Mouse (Mus musculus) layer of hippocampus, postnatal 14 days (tissue): ENCODE data around the gene Gpr152. TPM values are rescaled to one million over a fixed set of nuclear protein-coding genes. Genes with fewer than 3 reads are reported as not detected.
A peak's percentile ranks its signal among the peaks of the same experiment; 100 is the strongest.

Experiments
- DNase-seq, 2 experiments: peaks; one replicate each; pipeline ENCODE4 v3.0.0; 2021 to 2022; ENCODE audit warnings: low spot score in 2 of 2, mixed read lengths in 1 of 2
- long read RNA-seq, 2 experiments: library from polyadenylated mRNA; stranded (forward); transcript quantifications; one replicate each; pipeline ENCODE4 v2.0.0; 2021
- total RNA-seq, 2 experiments: library from RNA; stranded (reverse); gene quantifications; 2 replicates each; pipeline ENCODE4 v1.2.3; 2021

Gene Gpr152
- not detected for total RNA-seq
- long read RNA-seq, experiment 1, result 0 reads
- long read RNA-seq, experiment 2, result 0 reads

GRCm38 (mm10) chr19:4139446-4139845, at the start of gene Gpr152:
Gpr152 (plus strand) TSS chr19:4139787.
- no peak for DNase-seq

DNA sequence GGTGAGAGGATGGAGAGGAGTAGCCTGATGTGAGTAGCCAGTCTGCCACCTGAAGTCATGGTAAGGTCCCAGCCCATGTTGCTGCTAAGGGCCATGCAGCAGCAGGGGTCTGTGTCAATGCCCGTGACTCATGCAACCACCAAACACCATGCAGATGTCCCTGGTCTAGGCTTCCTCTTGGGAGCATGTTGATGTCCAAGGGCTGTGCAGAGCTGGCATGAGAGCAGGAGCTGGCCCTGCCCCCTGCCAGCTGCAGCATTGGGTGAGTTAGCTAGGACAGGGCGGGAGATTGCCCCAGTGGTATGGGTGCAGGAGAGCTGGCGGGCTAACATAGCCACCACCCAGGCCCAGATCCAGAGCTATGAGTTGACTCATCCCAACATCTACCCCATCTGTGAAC, 49.1 kb upstream of the Gpr152 start:
- no peak for DNase-seq

DNA sequence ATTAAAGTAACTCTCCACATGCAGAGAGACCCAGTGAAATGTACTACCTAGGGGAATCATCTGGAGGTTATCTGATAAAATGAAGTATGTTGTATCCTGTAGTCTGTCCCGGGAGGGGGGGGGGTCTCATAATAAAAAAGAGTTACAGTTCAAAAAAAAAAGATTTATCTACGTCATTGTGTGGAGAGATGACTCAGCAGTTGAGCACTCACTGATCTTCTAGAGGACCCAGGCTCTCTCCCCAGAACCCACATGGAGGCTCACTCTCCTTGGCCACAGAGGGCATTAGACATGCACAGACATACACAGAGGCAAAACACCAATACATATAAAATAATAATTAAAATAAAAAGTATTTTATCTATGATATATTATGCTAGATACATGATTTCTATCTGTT, 48.2 kb upstream of the Gpr152 start:
- no peak for DNase-seq

GRCm38 (mm10) chr19:4092750-4093149, 46.8 kb upstream of the Gpr152 start:
- no peak for DNase-seq

GRCm38 (mm10) chr19:4093772-4094171, 45.8 kb upstream of the Gpr152 start:
- no peak for DNase-seq

- DNase-seq, result no peak
Measured at GRCm38 (mm10) chr19:4094348-4094747, 45.2 kb upstream of the Gpr152 start.

DNA sequence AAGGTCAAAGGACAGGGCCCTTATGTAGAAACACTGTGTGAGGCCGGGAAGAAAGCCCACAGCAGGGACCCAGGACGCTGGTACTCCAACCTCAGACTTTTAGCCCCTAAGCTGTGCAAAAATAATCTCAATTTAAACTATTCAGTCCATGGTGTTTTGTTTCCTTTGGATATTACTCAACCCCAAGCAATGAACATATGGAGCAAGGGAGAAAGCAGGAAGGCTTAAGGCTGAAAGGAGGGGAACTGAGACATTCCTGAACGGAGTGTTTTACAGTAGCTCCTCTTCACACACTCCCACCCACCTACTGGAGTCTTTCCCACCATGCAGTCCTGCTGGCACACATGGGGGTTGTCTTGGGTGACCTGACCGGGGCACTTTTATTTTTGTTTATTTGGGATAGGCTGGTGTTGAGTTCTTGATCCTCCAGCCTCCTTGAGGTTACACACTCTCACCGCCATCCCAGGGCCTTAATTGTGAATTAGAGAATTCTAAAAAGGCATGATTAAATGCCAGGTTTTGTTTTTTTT, 44.7 kb upstream of the Gpr152 start:
- DNase-seq, result no peak

DNA sequence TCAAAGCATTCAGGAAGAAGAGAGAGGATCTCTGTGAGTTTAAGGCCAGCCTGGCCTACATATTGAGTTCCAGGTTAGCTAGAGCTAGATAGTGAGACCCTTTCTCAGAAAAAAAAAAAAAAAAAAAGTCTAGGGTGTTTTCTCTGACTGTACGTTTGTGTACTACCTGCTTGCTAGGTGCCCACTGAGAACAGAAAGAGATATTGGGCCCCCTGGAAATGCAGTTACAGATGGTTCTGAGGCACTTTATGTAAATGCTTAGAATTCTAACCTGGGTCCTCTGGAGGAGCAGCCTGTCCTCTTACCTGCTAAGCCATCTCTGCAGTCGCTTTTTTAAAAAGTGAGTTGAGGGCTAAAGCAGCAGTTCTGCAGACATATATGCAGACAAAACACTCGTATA, 43.8 kb upstream of the Gpr152 start:
- no peak for DNase-seq

GRCm38 (mm10) chr19:4096642-4097440, 42.7 kb upstream of the Gpr152 start, which contains the start of gene Cdk2ap2:
Cdk2ap2 (plus strand) TSS chr19:4097182.
- DNase-seq, result peak; percentile 99 to 100

- no peak for DNase-seq
Measured at GRCm38 (mm10) chr19:4097441-4097825, 42.2 kb upstream of the Gpr152 start.

- DNase-seq, result no peak
Measured at GRCm38 (mm10) chr19:4098426-4098825, 41.2 kb upstream of the Gpr152 start.

DNA sequence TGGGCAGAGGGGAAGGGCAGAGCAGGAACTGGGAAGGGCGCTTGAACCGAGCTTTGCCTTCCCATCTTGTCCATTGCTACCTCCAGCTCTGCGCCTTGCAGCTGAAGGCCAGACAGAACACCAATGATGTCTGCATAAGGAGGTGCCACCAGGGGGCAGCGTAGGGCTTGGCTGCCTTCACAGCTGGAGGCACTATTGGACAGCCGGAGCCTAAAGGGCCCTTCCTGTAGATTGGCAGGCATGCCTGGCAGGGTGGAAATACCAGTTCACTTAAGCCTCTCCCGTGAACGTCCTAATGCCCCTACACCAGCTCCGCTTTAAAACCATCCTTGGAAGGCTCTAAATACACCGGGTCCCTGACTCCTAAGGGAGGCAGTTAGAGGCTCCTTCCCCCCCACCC, 40.5 kb upstream of the Gpr152 start:
- DNase-seq, result peak; percentile 86 to 90

DNA sequence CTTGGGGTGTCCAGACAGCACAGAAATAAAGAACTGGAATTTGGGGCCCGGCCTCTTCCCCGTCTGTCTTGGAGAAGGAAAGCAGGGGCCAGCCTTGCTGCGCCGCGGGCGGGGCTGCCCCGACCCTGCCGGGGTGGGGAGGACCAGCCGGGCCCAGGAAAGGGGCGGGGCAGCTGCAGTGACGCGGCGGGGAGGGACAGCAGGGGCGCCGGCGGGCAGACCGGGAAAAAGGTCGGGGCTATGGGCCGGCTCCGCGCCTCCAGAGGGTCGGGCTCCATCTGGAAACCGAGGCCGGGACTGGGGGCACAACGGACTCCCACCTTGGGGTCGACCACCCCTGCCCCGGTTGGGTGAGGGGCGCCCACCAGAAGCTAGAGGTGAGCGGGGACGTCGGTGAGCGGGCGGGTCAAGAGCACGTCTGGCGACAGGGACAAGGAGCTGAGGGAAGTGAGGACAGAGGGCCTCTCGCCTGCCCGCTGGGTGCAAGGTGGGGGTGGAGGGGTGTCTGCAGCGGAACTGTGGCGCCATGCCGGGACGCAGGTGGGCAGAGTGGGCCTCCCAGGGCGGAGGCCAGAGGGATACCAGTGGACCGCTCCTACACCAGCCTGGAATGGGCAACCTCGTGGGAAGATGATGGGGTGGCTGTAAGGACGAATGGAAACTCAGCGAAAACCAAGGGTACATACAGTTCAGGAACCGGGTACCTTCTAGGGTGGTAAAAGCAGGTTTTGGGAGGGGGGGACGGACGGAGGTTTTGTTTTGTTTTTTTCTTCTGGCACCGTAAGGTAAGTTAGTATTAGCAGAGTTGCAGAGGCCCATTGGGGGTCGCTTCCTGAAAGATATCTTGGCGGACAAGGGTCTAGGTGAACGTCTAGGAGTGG, 39.5 kb upstream of the Gpr152 start, which contains the start of gene Pitpnm1:
TSS of gene Pitpnm1 (plus strand) at position 162 of the 881 bp plus-strand sequence.
- DNase-seq, result no peak

DNA sequence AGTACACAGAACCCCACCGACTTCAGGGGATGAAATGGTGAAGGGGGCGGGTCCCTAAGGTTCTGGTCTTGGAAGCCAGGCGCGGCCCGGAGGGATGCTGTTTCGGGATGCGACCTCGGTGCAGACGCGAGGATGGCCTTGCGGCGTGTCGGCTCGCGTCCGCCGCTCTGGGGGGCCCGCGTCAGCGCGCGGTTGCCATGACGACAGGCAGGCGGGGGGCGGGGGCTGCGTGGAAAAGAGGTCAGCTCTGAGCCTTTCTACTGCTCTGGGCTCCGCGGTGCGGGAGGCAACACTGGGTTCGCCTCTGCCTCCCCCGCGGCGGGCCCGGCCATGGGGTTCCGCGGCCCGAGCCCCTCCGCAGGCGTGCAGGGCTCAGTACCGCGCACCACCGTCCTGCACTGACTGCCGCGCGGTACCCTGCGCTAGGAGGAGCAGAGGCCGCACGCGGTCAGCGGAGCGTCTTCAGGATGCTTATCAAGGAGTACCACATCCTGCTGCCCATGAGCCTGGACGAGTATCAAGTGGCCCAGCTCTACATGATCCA, 38.8 kb upstream of the Gpr152 start:
- peak; percentile 54 to 62 for DNase-seq

GRCm38 (mm10) chr19:4101466-4101865, 38.1 kb upstream of the Gpr152 start:
- DNase-seq, result no peak

DNA sequence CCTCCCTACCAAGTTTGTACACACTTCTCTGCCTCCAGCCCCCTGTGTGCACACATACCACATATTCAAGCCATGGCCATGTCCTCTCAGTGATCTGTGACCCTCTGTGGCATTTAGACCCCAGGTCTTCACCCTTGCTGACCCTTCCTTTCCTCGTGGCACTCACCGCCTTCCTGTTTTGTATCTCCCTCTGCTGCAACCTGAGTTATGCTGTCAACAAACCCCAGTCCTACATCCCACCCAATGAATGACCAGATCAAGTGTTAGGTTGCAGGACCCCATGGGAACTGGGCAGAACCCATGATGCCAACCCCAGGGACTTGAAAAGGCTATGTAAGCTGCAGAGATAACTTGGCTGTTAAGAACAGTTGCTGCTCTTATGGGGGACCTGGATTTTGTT, 37.5 kb upstream of the Gpr152 start:
- DNase-seq, result no peak

GRCm38 (mm10) chr19:4102626-4103025, 37.0 kb upstream of the Gpr152 start:
- DNase-seq, result no peak

DNA sequence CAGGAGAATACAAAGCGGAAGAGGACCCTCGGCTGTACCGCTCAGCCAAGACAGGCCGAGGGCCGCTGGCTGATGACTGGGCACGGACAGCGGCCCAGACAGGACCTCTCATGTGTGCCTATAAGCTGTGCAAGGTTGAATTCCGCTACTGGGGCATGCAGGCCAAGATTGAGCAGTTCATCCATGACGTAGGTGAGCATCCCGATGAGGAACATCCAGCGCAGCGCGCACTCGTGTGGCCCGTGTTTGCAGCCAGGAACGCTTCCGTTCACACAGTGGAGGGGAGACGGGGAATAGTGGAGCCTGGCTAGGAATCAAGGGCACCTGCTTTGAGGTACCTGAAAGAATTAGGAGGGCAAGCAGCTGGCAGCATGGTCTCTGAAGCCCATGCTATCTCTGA, 36.3 kb upstream of the Gpr152 start:
- no peak for DNase-seq

DNA sequence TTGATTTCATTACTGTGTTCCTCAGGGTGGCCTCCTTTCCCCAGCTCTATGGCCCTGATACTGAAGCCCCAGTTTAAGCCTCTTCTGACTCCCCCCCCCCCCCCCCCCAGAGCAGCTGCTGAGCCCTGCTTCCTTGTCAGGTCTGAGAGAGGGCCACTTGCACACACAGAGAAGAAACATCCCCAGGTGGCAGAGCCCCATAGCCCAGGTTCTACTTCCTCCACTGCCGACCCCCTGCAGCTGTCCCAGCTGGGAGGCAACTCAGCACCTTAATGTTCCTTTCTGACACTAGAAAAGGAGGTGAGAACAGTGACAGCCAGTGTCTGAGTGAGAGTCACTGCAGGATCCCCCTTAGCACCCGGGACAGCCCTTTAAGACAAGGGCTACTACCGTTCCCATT, 35.8 kb upstream of the Gpr152 start:
- no peak for DNase-seq

- no peak for DNase-seq
Measured at GRCm38 (mm10) chr19:4104675-4105194, 34.9 kb upstream of the Gpr152 start.

- no peak for DNase-seq
Measured at GRCm38 (mm10) chr19:4106654-4107053, 32.9 kb upstream of the Gpr152 start.
